Mouse (Mus musculus) spleen, postnatal 10 days (tissue): ENCODE data around the gene Max.

Experiments
- DNase-seq, 2 experiments: peaks; one replicate each; pipeline ENCODE4 v3.0.0; 2021 to 2022; ENCODE audit warnings: low spot score in 2 of 2

The Max gene

DNA sequence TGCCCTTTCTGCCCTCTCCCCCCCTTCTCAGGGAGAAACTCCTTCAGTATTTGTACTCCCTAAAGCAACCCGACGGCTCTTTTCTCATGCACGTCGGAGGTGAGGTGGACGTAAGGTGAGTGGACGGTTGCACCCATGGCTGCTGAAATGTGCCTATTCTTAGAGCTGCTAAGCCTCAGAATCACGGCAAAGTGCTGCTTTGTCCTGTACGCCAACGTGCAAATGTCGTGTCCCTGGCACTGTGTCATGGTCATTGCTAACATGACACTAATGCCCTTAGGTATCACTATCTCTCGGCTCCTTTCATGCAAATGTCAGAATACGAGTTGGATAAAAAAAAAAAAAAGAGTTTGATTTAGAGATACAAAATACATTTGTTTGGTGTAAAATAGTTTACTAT lies 74.1 kb downstream of the Max start:
- no peak for DNase-seq
